ENCODE assay signal across 15 mouse cellular contexts in the genomic region with DNA sequence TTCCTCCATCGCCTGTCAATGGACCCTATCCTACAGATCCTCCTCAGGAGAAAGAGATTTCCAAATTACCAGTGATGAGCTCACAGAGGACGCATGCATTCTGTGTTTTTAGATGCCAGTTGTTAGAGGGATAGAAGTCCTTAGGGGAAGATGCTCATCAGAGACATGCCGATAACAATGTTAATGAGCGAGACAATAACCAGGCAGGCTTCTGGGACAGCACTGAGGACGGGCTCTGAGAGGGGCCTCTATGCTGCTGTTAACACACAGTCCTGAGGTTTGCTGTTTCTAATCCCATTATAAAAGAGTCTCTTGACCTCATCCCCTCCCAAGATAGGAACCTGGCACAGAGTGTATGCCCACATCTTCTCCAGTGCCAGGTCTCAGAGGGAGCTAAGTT.
DNase-seq lines count a peak whose midpoint lies in the region; ATAC-seq and TF ChIP-seq lines count a peak whose summit lies in the region.
"Had no signal": no experiment of that assay in that cellular context is flagged by ENCODE, and none has a peak within 500 bp of the region (broad histone marks: within the 10 kb centered on the region; RNA-seq: fewer than 3 reads in every experiment).

No protein-coding gene starts in this region.

- no peak overlapping the region for H3K4me2 ChIP-seq in heart, embryonic 11.5 days
- H3K4me2 ChIP-seq in heart, embryonic 12.5 days, result no peak overlapping the region

- no peak overlapping the region for H3K4me3 ChIP-seq in heart, embryonic 11.5 days (ENCODE audit: low read depth, low read length)
- no peak overlapping the region for H3K4me3 ChIP-seq in heart, adult 2 months
- no peak overlapping the region for H3K4me3 ChIP-seq in heart, embryonic 12.5 days

- intact Hi-C loops in heart, adult 2 months (cut with DNase I), result loop anchor here (5.0 kb wide), 1 partner anchor 42 kb away; no protein-coding TSS in a partner anchor

- no peaks in the 10 kb centered on the region for H3K9me3 ChIP-seq in heart, embryonic 11.5 days (replicated peaks; ENCODE audit: control insufficient read depth, low read length)
- no peaks in the 10 kb centered on the region for H3K9me3 ChIP-seq in heart, embryonic 12.5 days (replicated peaks)
- H3K9me3 ChIP-seq: G1E had no signal

- H3K27me3 ChIP-seq in heart, embryonic 11.5 days (ENCODE audit: control insufficient read depth, insufficient read depth, low read length), result no peaks in the 10 kb centered on the region
- H3K27me3 ChIP-seq in heart, adult 2 months (ENCODE audit: control insufficient read depth, insufficient read depth, low read length), result no peaks in the 10 kb centered on the region
- H3K27me3 ChIP-seq in heart, embryonic 12.5 days (replicated peaks), result no peaks in the 10 kb centered on the region
- H3K27me3 ChIP-seq: Patski had no signal

- peak; percentile 68 for DNase-seq in heart, adult 11 months
- no peak for DNase-seq in heart, adult 2 months
- DNase-seq in MN1 (ENCODE audit: low spot score), result peak; percentile 71
- DNase-seq in cerebellum, adult 9-11 months, result no peak
- DNase-seq: B cell, adult 2 months; cerebellum, adult 11 months; cerebellum, adult 11-12 months; cerebellum, adult 18-20 months; cerebellum, adult 2 months had no signal

- 73% methylated on average over 5 of the region's 5 CpGs for WGBS in heart, embryonic 11.5 days (ENCODE audit: insufficient replicate concordance)
- WGBS in heart, adult 2 months, result 86% methylated on average over 5 of the region's 5 CpGs
- WGBS in heart, embryonic 12.5 days, result 70% methylated on average over 5 of the region's 5 CpGs

- H3K9ac ChIP-seq in heart, embryonic 11.5 days (ENCODE audit: low read depth, low read length), result no peak overlapping the region
- H3K9ac ChIP-seq in heart, adult 2 months (ENCODE audit: low read depth, low read length), result no peak overlapping the region
- H3K9ac ChIP-seq in heart, embryonic 12.5 days, result no peak overlapping the region

- H3K79me2 ChIP-seq in heart, adult 2 months (replicated peaks; ENCODE audit: control insufficient read depth, insufficient read depth, low read length), result no peaks in the 10 kb centered on the region

- H3K4me1 ChIP-seq in heart, embryonic 11.5 days (ENCODE audit: control insufficient read depth, insufficient read depth, low read length), result 0 out of 2 replicates have a peak, but pooled peaks cover 3% of the 10 kb centered on the region
- H3K4me1 ChIP-seq in heart, adult 2 months (ENCODE audit: control insufficient read depth, insufficient read depth, low read length), result peaks cover 7% of the 10 kb centered on the region; the same call in 1 of the 2 replicates
- H3K4me1 ChIP-seq in heart, embryonic 12.5 days (replicated peaks), result peaks cover 26% of the 10 kb centered on the region

- no peak for ATAC-seq in heart, embryonic 11.5 days (replicated peaks; ENCODE audit: insufficient number of reproducible peaks, low FRiP score, low TSS enrichment)
- no peak for ATAC-seq in heart, embryonic 12.5 days (ENCODE audit: insufficient number of reproducible peaks, low FRiP score)
- ATAC-seq: activated CD4-positive, CD25-positive, alpha-beta regulatory T cell, adult 4 months; CD4-positive, CD25-positive, alpha-beta regulatory T cell, adult 4 months; Patski had no signal

- no peak for TF ChIP-seq EP300 in heart, adult 2 months (IDR thresholded peaks at IDR 0.05; ENCODE audit: insufficient read depth, low read depth, low read length)

- no peak for TF ChIP-seq POLR2A in heart, adult 2 months (IDR thresholded peaks at IDR 0.05; ENCODE audit: insufficient read depth, low read depth, low read length)

- no peak overlapping the region for H3K27ac ChIP-seq in heart, embryonic 11.5 days (ENCODE audit: low read depth, low read length)
- H3K27ac ChIP-seq in heart, adult 2 months, result peak overlapping the region; percentile 50
- no peak overlapping the region for H3K27ac ChIP-seq in heart, embryonic 12.5 days (ENCODE audit: poor library complexity, severe bottlenecking)

- no peak for TF ChIP-seq CTCF in heart, adult 2 months (IDR thresholded peaks at IDR 0.05)

- H3K36me3 ChIP-seq in heart, embryonic 11.5 days (ENCODE audit: control insufficient read depth, insufficient read depth, low read length), result no peaks in the 10 kb centered on the region
- H3K36me3 ChIP-seq in heart, adult 2 months (ENCODE audit: control insufficient read depth, insufficient read depth, low read length), result peaks cover 14% of the 10 kb centered on the region
- H3K36me3 ChIP-seq in heart, embryonic 12.5 days, result no peaks in the 10 kb centered on the region
- H3K36me3 ChIP-seq: G1E had no signal

Comparison
In these comparisons a context has a peak if more than half of its experiments do, and no peak if none do; other contexts are left out.
1. DNase-seq: peak in heart, adult 11 months (single experiment) and MN1 (single experiment); none in heart, adult 2 months (0 of 2) and cerebellum, adult 9-11 months (single experiment).